Mouse (Mus musculus) midbrain, embryonic 12.5 days (tissue): ENCODE results near the gene Podn. TPM values are rescaled to one million over a fixed set of nuclear protein-coding genes. Genes with fewer than 3 reads are reported as not detected.

Experiments used
- ATAC-seq: fragments of 200-750 bp; cut with Nextera tagmentation; 2 replicates; pipeline ENCODE4 v1.8.0; 2017; ENCODE audit warnings: low read depth, moderate TSS enrichment, moderate library complexity; ENCODE audit not compliant: low FRiP score
- H3K27ac ChIP-seq: fragments of 300-500 bp; sonication (generic); replicated peaks from 2 replicates; pipeline ENCODE4 v1.5.1; 2016; ENCODE audit warnings: mild to moderate bottlenecking
- H3K27me3 ChIP-seq: fragments of 300-500 bp; sonication (generic); 2 replicates; pipeline ENCODE4 v1.6.1; 2016; ENCODE audit warnings: mild to moderate bottlenecking
- H3K36me3 ChIP-seq: fragments of 300-500 bp; sonication (generic); 2 replicates; pipeline ENCODE4 v1.6.1; 2016
- H3K4me1 ChIP-seq: fragments of 300-500 bp; sonication (generic); 2 replicates; pipeline ENCODE4 v1.6.1; 2016
- H3K4me2 ChIP-seq: fragments of 300-500 bp; sonication (generic); replicated peaks from 2 replicates; pipeline ENCODE4 v1.6.1; 2016; ENCODE audit warnings: mild to moderate bottlenecking, moderate library complexity
- H3K4me3 ChIP-seq: fragments of 300-500 bp; sonication (generic); 2 replicates; pipeline ENCODE4 v1.5.1; 2016; ENCODE audit warnings: mild to moderate bottlenecking
- H3K9ac ChIP-seq: fragments of 300-500 bp; sonication (generic); replicated peaks from 2 replicates; pipeline ENCODE4 v1.6.1; 2016; ENCODE audit warnings: mild to moderate bottlenecking, moderate library complexity
- H3K9me3 ChIP-seq: fragments of 300-500 bp; sonication (generic); 2 replicates; pipeline ENCODE4 v1.6.1; 2016; ENCODE audit warnings: mild to moderate bottlenecking
- WGBS: fragments of 180-500 bp; shearing (Covaris S2); methylation state at CpG from one replicate; pipeline ENCODE4 v1.1.7; 2016; 5-methylcytosine and 5-hydroxymethylcytosine counted together
- polyA plus RNA-seq: library from polyadenylated mRNA; unstranded; fragments of >200 nt; fragmentation: Nextera tagmentation; extraction: Ambion mirVana; gene quantifications from 2 replicates; pipeline ENCODE4 v1.2.1, GENCODE M21; 2016

Gene Podn
- polyA plus RNA-seq, 1 experiment from 2014 or later: 0.20 TPM

DNA sequence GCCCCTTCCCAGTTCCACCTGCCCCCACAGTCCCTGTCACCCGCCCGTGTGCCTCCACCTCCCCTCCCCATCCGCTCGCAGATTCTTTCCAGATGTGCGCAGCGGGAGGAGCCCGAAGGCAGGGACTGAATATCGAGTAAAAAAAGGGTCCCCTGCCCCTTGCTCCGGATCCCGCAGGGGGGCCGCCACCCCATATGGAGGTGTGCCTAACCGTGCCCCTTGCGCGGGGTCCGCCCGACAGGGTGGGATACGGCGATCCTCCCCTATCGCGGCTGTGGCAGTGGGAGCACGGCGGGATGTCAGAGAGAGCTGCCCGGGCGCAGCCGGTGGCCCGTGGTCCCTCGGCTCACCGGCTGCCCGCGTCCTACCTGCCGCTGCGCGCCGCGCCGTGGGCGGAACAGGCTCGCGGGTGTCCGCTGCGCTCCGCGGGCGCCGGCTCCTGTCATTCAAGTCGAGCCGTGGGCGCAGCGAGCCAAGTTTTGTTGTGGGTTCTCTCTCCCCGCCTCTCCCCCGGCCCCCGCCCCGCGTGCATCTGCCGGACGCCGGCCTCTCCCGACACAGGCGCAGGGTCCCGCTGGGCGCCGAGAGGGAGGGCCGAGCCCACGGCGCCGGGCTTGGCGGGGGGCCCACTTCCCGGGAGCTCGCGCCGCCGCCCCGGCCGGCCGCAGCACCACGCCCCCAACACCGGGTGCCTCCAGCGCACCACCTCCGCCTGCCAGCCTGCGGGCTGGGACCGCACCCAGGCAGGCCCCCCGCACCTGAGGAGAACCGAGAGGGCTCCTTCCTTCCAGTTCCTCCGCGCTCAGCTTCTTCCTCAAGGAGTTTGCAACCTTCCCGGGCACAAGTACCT lies 64.5 kb downstream of the Podn start:
- Histone ChIP-seq H3K27me3 (peaks cover 56% of the 10 kb centered on the region), H3K4me1 (peaks cover 12% of the 10 kb centered on the region), H3K36me3 (no peaks in the 10 kb centered on the region), H3K4me2 (peak overlapping the region; percentile 98), H3K9me3 (no peaks in the 10 kb centered on the region), H3K9ac (peak overlapping the region; percentile 56), H3K4me3 (peak overlapping the region; percentile 58), H3K27ac (no peak overlapping the region)
- 0 out of 2 replicates have a peak, but pooled peaks have one; percentile 49 for ATAC-seq
- under 1% methylated on average over 52 of the region's 86 CpGs for WGBS

DNA sequence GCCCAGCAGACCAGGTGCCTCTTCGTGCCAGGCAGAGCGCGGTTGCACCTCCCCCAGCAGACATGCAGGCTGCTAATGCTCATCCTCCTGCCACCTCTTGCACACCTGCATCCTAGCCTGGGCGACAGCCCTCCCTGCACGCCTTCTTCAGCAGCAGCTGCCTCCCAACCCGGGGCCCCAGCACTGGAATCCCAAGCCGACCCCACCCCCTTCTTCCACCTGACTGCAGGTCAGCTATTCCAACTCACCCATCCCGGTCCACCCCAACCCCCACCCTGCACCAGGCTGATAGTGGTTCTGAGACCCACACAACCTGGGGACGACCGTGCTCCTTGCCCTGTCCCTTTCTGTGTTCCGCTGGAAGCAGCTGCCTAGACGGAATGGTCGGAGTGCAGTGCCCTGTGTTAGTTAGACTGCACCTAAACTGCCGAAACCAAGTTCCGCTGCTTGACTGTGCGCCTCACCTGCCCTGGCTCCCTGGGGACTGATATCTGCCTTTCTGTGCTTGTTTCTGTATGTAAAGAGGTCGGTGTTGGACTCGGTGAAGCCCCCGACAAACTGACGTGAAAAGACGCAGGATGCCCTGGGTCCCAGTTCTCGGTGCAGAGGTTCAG lies 65.2 kb downstream of the Podn start:
- Histone ChIP-seq H3K4me1 (peaks cover 12% of the 10 kb centered on the region), H3K9me3 (no peaks in the 10 kb centered on the region), H3K4me3 (peak overlapping the region; percentile 58), H3K27me3 (peaks cover 56% of the 10 kb centered on the region), H3K36me3 (no peaks in the 10 kb centered on the region), H3K4me2 (peak overlapping the region; percentile 98), H3K27ac (no peak overlapping the region), H3K9ac (no peak overlapping the region)
- WGBS: 2% methylated on average over 21 of the region's 22 CpGs
- ATAC-seq: no peak

DNA sequence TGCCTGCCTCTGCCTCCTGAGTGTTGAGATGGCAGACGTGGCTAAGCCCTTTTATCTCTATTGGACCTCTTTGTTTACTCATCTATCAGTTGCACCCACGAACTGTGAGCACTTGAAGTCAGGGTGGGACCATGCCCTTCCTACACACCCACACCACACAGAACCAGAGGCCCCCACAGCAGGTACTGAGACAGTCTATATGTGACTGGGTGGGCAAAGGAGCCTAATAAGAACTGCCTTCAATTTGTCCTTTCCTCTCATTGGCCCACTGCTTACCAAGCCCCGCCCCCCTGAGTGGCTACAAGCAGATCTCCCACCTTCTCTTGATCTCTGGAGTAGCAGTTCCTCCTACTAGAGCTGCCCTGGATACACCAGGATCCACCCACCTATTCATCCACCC lies 70.1 kb downstream of the Podn start:
- no peak overlapping the region for H3K27ac ChIP-seq
- peaks cover 12% of the 10 kb centered on the region for H3K4me1 ChIP-seq
- H3K4me2 ChIP-seq: no peak overlapping the region
- H3K36me3 ChIP-seq: no peaks in the 10 kb centered on the region
- WGBS: 32% methylated on average over 3 of the region's 3 CpGs
- no peak overlapping the region for H3K9ac ChIP-seq
- H3K4me3 ChIP-seq: no peak overlapping the region
- peaks cover 34% of the 10 kb centered on the region for H3K27me3 ChIP-seq
- no peaks in the 10 kb centered on the region for H3K9me3 ChIP-seq
- no peak for ATAC-seq

DNA sequence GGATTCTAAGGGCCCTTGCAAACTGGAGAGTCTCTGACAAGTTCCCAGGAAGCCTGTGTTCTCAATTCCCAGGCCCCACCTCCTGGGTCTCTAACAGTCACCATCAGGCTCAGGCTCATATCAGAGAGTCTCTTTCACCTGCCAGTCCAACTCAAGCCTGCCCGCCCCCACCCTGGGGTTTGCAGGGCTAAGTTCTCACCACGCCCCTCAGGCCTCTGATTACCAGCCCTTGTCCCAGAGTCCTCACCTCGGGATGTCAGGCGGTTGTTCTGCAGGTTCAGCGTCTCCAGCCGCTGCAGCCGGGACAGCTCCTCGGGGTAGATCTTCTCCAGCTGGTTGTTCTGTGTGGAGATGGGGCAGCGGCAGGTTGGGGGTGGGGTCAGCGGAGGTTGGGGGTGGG lies 71.0 kb downstream of the Podn start:
- 3% methylated on average over 10 of the region's 10 CpGs for WGBS
- no peak for ATAC-seq
- no peak overlapping the region for H3K9ac ChIP-seq
- H3K4me1 ChIP-seq: 0 out of 2 replicates have a peak, but pooled peaks cover 5% of the 10 kb centered on the region
- no peak overlapping the region for H3K4me3 ChIP-seq
- H3K36me3 ChIP-seq: no peaks in the 10 kb centered on the region
- peaks cover 25% of the 10 kb centered on the region for H3K27me3 ChIP-seq
- peak overlapping the region; percentile 2; the same call in 1 of the 2 replicates for H3K4me2 ChIP-seq
- no peaks in the 10 kb centered on the region for H3K9me3 ChIP-seq
- no peak overlapping the region for H3K27ac ChIP-seq

DNA sequence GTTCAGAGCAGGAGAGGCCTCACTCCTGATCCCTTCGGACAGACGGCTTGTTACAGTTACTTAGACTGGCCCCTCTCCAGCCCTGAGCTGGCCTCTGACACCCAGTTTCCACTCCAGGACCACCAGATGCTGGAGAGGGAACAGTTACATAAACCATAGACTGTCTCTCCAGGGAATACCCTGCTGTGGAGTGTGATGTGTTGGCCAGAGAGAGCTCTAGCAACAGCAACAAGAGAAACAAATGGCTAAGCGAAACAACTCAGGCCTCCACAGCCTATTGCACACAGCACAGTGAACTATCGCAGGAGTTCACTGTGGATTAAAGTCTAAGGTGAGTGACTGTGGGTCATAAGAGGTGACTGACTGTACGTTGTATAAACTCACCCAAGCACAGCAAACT lies 71.6 kb downstream of the Podn start:
- H3K9ac ChIP-seq: no peak overlapping the region
- H3K4me3 ChIP-seq: no peak overlapping the region
- H3K27me3 ChIP-seq: peaks cover 19% of the 10 kb centered on the region
- no peak for ATAC-seq
- H3K36me3 ChIP-seq: no peaks in the 10 kb centered on the region
- 65% methylated on average over 5 of the region's 5 CpGs for WGBS
- H3K4me1 ChIP-seq: 0 out of 2 replicates have a peak, but pooled peaks cover 5% of the 10 kb centered on the region
- no peaks in the 10 kb centered on the region for H3K9me3 ChIP-seq
- no peak overlapping the region for H3K4me2 ChIP-seq
- no peak overlapping the region for H3K27ac ChIP-seq

DNA sequence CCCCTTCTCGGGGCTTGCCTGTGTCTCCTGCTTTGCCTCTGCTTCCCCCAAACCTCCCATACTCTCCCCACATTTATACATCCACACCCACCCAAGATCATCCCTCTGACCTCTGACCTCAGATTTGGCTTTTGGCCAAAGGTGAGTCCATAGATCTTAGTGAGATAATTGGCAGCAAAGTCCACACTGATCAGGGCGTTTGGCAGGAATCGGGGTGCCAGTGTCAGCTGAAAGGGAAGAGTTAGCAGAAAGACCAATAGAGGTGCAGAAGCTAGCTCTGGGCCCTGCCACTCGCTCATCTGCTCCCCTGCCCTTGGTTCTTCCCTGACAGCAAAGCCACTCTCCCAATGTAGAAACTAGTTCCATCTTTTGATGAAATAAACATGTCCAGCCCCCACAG lies 73.1 kb downstream of the Podn start:
- Histone ChIP-seq H3K4me1 (peaks cover 16% of the 10 kb centered on the region), H3K36me3 (no peaks in the 10 kb centered on the region), H3K4me3 (no peak overlapping the region), H3K9me3 (no peaks in the 10 kb centered on the region), H3K27me3 (peaks cover 12% of the 10 kb centered on the region), H3K27ac (no peak overlapping the region), H3K9ac (no peak overlapping the region), H3K4me2 (no peak overlapping the region)
- WGBS: 87% methylated on average over 4 of the region's 4 CpGs
- no peak for ATAC-seq

DNA sequence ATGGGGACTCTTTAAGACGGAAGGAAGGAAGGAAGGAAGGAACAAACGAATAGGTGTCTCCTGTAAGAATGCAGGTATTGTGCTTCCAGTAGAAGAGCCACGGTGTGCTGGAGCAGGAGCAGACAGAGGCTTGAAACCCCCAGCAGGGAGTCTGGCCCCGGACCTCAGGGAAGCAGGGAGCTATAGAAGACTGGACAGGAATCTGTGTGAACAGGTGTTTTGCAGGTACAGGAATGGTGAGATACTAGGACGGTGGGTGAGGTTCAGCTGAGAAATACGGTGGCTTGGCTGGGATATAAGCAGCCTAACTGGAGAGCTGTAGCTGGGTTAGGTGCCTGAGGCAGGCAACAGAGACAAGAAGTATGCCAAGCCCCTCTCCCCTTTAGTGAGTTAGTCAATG lies 76.1 kb downstream of the Podn start:
- no peak overlapping the region for H3K9ac ChIP-seq
- no peak for ATAC-seq
- H3K4me2 ChIP-seq: no peak overlapping the region
- WGBS: 80% methylated on average over 6 of the region's 6 CpGs
- H3K9me3 ChIP-seq: no peaks in the 10 kb centered on the region
- peaks cover 7% of the 10 kb centered on the region for H3K27me3 ChIP-seq
- H3K4me3 ChIP-seq: no peak overlapping the region
- no peak overlapping the region for H3K27ac ChIP-seq
- H3K4me1 ChIP-seq: peaks cover 12% of the 10 kb centered on the region
- H3K36me3 ChIP-seq: no peaks in the 10 kb centered on the region

DNA sequence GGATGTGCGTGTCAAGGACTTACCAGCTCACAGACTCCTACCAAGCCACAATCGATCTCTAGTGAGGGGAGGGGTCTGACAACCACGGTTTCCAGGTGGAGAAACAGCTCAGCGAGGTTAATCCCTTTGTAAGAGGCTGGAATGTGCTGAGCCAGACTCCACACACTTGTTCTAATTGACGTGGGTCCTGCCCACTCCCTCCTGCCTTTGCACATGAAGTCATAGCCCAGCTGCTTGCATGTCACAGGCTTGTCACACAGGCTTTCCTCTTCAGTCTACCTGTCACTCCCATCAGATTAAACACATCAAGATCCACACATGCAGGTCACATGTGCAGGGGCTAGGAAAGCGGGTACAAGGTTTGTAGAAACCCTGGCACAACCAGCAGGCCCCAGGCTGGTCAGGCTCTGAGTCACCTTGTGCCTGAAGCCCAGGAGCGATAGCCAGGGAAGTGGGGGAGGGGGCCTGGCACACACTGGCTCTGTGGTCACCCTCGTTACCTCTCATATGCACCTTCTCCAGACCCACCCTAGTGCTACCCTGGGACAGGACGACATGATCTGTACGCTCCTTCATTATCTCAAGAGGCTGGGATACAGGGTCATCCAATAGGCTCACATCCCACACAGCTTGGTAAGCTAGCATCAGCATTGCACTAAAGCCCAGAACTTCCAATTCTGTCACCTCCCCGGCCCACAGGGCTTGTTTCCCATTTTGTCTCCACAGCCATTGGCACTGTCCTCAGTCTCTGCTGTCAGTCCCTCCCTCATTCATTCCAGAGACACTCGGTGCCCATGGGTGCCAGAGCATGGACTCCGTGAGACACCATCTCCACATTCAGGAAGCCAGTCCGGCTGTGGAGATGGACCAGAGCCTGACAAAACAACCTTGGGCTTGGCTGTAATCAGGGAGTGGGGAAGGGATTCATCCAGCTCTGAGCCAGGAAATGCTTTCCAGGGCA lies 77.0 kb downstream of the Podn start:
- WGBS: 56% methylated on average over 13 of the region's 14 CpGs
- 0 out of 2 replicates have a peak, but pooled peaks have one; percentile 23 for ATAC-seq
- 0 out of 2 replicates have a peak overlapping the region, but pooled peaks have one; percentile 20 for H3K9ac ChIP-seq
- H3K36me3 ChIP-seq: no peaks in the 10 kb centered on the region
- H3K27ac ChIP-seq: no peak overlapping the region
- H3K4me2 ChIP-seq: no peak overlapping the region
- no peaks in the 10 kb centered on the region for H3K9me3 ChIP-seq
- peaks cover 7% of the 10 kb centered on the region for H3K27me3 ChIP-seq
- peaks cover 11% of the 10 kb centered on the region for H3K4me1 ChIP-seq
- no peak overlapping the region for H3K4me3 ChIP-seq

DNA sequence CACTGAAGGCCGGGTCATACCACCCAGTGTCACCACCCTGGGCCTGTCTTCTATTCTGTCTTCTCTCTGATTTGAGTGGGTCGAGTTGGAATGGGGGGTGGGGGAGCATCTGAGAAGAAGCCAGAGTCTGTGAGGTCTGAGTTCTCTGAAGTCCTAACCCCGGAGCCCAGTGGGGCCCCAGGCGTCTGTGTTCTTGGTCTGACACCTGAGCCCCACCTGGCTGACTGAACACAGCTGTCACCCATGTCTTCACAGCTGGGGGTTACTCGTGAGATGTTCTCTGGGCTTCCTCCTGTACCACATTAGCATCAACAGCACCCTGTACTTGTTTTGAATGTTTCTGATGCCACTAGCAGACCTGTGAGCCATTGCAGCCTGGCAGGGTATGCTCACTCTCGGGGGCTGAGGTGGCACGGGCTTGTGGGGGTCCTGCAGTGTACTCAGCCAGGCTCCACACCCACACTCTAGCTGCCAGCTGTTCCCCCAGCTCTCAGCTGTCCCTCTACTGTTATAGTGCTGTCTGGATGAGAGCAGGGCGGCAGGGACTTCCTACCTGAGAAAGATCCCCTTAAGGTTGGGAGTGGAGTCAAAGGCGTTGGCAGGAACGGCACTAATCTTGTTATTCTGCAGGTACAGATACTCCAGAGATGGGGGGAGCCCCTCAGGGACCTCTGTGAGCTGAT lies 77.9 kb downstream of the Podn start:
- ATAC-seq: no peak
- no peak overlapping the region for H3K27ac ChIP-seq
- 54% methylated on average over 10 of the region's 10 CpGs for WGBS

DNA sequence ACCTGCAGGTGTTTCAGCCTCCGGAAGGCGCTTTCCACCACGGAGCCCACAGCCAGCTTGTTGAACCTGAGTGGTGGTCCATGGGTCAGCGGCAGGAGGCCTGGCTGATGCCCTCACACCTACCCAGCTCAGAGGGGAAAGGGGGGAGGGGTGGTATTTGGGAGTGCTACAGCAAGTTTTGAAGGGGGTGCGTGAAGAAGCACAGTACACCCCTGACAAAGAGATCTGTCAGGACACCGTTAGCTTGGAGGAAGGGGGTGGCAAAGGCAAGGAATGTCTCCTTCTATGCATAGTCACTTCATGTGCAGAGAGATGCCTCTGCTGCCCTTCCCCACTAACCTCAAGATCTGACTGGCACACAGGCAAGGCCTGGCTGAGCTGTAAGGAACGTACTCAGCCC lies 78.4 kb downstream of the Podn start:
- 80% methylated on average over 7 of the region's 7 CpGs for WGBS
- Histone ChIP-seq H3K36me3 (no peaks in the 10 kb centered on the region), H3K4me3 (no peak overlapping the region), H3K4me2 (no peak overlapping the region), H3K9me3 (no peaks in the 10 kb centered on the region), H3K27me3 (peaks cover 2% of the 10 kb centered on the region), H3K27ac (no peak overlapping the region), H3K4me1 (peaks cover 11% of the 10 kb centered on the region), H3K9ac (no peak overlapping the region)
- no peak for ATAC-seq

More for the DNA sequence above, 77.9 kb downstream of the Podn start:
- no peak overlapping the region for H3K4me3 ChIP-seq
- H3K9ac ChIP-seq: 0 out of 2 replicates have a peak overlapping the region, but pooled peaks have one; percentile 20
- H3K4me1 ChIP-seq: peaks cover 11% of the 10 kb centered on the region
- H3K27me3 ChIP-seq: peaks cover 7% of the 10 kb centered on the region
- H3K4me2 ChIP-seq: no peak overlapping the region
- H3K36me3 ChIP-seq: no peaks in the 10 kb centered on the region
- no peaks in the 10 kb centered on the region for H3K9me3 ChIP-seq

DNA sequence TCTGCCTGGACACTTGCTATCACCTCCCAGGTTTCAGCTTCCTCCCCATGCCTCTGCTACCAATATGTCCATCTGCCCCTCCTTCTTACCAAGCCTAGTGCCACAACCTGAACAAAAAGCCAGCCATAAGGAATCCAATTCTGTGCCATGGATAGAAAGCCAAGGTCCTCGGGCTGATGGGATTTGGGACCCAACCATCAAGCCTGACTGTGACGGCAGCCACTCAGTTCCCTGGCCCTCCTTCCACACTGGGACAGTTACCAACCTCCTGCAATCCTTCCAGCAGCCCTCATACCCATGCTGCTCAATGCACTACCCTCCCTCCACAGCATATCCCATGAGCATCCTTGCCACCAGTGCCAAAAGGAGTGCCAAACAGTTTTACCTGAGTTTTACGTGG lies 79.9 kb downstream of the Podn start:
- Histone ChIP-seq H3K9me3 (no peaks in the 10 kb centered on the region), H3K27me3 (no peaks in the 10 kb centered on the region; the same call in 1 of the 2 replicates), H3K4me1 (peaks cover 11% of the 10 kb centered on the region), H3K4me3 (no peak overlapping the region), H3K36me3 (no peaks in the 10 kb centered on the region), H3K9ac (no peak overlapping the region), H3K27ac (no peak overlapping the region), H3K4me2 (no peak overlapping the region)
- WGBS: 88% methylated on average over 3 of the region's 3 CpGs
- no peak for ATAC-seq
